Mouse (Mus musculus) heart, adult 2 months (tissue): ENCODE data around the gene 2410002F23Rik.

Experiments used
- CTCF ChIP-seq: fragments of 200-600 bp; IDR thresholded peaks from 2 replicates; pipeline ENCODE4 v1.8.1; 2022; ENCODE audit warnings: antibody characterized with exemption, mild to moderate bottlenecking, moderate library complexity
- EP300 ChIP-seq: fragments of 200-500 bp; IDR thresholded peaks from 2 replicates; pipeline ENCODE4 v1.6.1; 2011; ENCODE audit warnings: low read depth, low read length, control low read depth; ENCODE audit not compliant: insufficient read depth
- POLR2A ChIP-seq: fragments of 200-500 bp; IDR thresholded peaks from 2 replicates; pipeline ENCODE4 v1.6.1; 2011; ENCODE audit warnings: mild to moderate bottlenecking, low read depth, low read length, control low read depth; ENCODE audit not compliant: insufficient read depth

GRCm38 (mm10) chr7:44247971-44248370 is 1.4 kb downstream of the 2410002F23Rik start:
- TF ChIP-seq EP300 (no peak), POLR2A (no peak), CTCF (no peak)
